Mouse (Mus musculus): ENCODE results near the gene Ripk1. TPM values are rescaled to one million over a fixed set of nuclear protein-coding genes. Genes with fewer than 3 reads are reported as not detected.

The Ripk1 gene
- polyA plus RNA-seq, 1 experiment from 2014 or later, result 9.7 TPM

GRCm38 (mm10) chr13:34084026-34084750 is 82.0 kb downstream of the Ripk1 start:
- Histone ChIP-seq H3K27me3 (peaks cover 3% of the 10 kb centered on the region), H3K4me2 (replicated peaks) (no peak overlapping the region), H3K9ac (replicated peaks) (no peak overlapping the region), H3K36me3 (no peaks in the 10 kb centered on the region), H3K4me1 (peaks cover 24% of the 10 kb centered on the region), H3K4me3 (no peak overlapping the region), H3K9me3 (no peaks in the 10 kb centered on the region), H3K27ac (replicated peaks) (no peak overlapping the region)
- ATAC-seq (ENCODE audit: low FRiP score, low read depth), result no peak
- WGBS, result 76% methylated on average over 9 of the region's 9 CpGs

Other genes with a start within 250 kb of the Ripk1 start
- not detected in 2 replicates for gene Serpinb6e, start 159.0 kb upstream of the Ripk1 start, polyA plus RNA-seq (2016; fragmentation: Nextera tagmentation; extraction: Ambion mirVana)
- gene Serpinb6c, start 96.7 kb upstream of the Ripk1 start, polyA plus RNA-seq (2016; fragmentation: Nextera tagmentation; extraction: Ambion mirVana), result 0.34 TPM in 1 of 2 replicates, not detected in the other
- gene Nqo2, start 37.7 kb upstream of the Ripk1 start, polyA plus RNA-seq (2016; fragmentation: Nextera tagmentation; extraction: Ambion mirVana), result 11.9 and 12.0 TPM in 2 replicates
- gene Serpinb6a, start 431 bp downstream of the Ripk1 start, polyA plus RNA-seq (2016; fragmentation: Nextera tagmentation; extraction: Ambion mirVana), result 31.2 and 40.1 TPM in 2 replicates
- 31.4 and 31.9 TPM in 2 replicates for gene Bphl, start 35.2 kb downstream of the Ripk1 start, polyA plus RNA-seq (2016; fragmentation: Nextera tagmentation; extraction: Ambion mirVana)
- 609 and 668 TPM in 2 replicates for gene Tubb2a, start 75.6 kb downstream of the Ripk1 start, polyA plus RNA-seq (2016; fragmentation: Nextera tagmentation; extraction: Ambion mirVana)
- 380 and 432 TPM in 2 replicates for gene Tubb2b, start 128.1 kb downstream of the Ripk1 start, polyA plus RNA-seq (2016; fragmentation: Nextera tagmentation; extraction: Ambion mirVana)
- 109 and 118 TPM in 2 replicates for gene Psmg4, start 160.6 kb downstream of the Ripk1 start, polyA plus RNA-seq (2016; fragmentation: Nextera tagmentation; extraction: Ambion mirVana)

Data from midbrain, embryonic 12.5 days (tissue).